Mouse (Mus musculus): Measurements from ENCODE around the gene Mettl24. TPM values are rescaled to one million over a fixed set of nuclear protein-coding genes. Genes with fewer than 3 reads are reported as not detected.

The Mettl24 gene
- polyA plus RNA-seq, 1 experiment from 2014 or later: 3.2 TPM

DNA sequence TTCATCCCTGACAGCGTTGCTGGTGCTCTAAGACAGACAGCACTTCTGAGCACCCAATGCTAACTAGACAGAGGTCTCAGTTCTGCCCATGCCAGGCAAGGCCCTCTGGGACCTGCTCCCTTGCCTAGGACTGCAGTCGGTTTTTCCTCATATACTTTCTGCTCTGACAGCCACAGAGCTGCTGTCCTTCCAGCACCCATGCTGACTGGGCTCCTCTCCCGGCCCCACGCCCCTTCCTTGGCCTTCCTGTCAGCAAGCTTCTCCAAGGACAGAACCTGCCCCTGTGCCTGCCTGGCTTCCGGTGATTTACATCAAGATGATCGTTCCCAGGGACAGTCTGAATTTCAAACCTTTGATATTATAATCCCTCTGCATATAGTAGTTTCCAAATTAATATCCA, 162.5 kb downstream of the Mettl24 start:
- H3K9ac ChIP-seq (ENCODE audit: low read depth, low read length): no peak overlapping the region
- peaks cover 14% of the 10 kb centered on the region for H3K36me3 ChIP-seq (ENCODE audit: control insufficient read depth, insufficient read depth, low read length)
- no peak for ATAC-seq
- no peak overlapping the region for H3K4me3 ChIP-seq (ENCODE audit: low read length)
- no peaks in the 10 kb centered on the region for H3K4me1 ChIP-seq (ENCODE audit: control insufficient read depth, insufficient read depth, low read length)
- no peaks in the 10 kb centered on the region for H3K9me3 ChIP-seq (ENCODE audit: control insufficient read depth, low read length)
- WGBS: 78% methylated on average over 6 of the region's 6 CpGs
- H3K27ac ChIP-seq (ENCODE audit: low read length): no peak overlapping the region
- H3K4me2 ChIP-seq (ENCODE audit: low read depth, low read length): no peak overlapping the region
- H3K27me3 ChIP-seq (replicated peaks; ENCODE audit: control insufficient read depth, insufficient read depth, low read length): no peaks in the 10 kb centered on the region

DNA sequence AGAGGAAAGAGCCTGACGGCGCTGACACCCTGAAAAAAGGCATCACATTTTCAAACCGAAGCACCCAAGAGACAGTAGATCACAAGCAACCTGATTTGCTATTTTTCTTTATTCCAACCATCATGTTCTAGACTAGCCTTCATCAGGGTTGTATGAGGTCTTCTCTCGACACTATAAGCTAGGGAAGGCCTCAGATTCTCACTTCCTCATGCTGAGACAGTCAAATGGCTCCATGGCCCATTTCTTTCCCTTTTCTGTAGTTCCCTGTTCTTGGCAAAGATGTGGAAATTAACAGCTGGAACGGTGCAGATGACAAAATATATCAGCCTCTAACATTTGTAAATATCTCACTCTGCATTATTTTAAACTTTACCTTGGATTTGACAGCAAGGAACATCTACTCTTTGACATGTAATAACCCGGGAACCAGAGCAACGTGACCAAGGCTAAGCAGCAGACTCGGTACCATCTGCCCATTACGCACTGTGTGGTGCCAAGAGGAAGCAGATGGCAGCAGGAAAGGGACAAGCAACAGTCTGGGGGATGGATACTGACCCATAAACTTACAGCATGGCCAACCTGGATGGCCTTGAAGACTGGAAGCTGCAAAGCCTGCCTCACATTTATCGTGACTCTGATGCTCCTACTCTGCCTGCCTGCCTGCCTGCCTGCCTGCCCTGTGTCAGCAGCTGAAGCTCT, 164.2 kb downstream of the Mettl24 start:
- Histone ChIP-seq H3K4me1 (ENCODE audit: control insufficient read depth, insufficient read depth, low read length) (no peaks in the 10 kb centered on the region), H3K27me3 (replicated peaks; ENCODE audit: control insufficient read depth, insufficient read depth, low read length) (no peaks in the 10 kb centered on the region), H3K36me3 (ENCODE audit: control insufficient read depth, insufficient read depth, low read length) (peaks cover 7% of the 10 kb centered on the region; the same call in 1 of the 2 replicates), H3K27ac (ENCODE audit: low read length) (no peak overlapping the region), H3K9ac (ENCODE audit: low read depth, low read length) (no peak overlapping the region), H3K4me2 (ENCODE audit: low read depth, low read length) (no peak overlapping the region), H3K9me3 (ENCODE audit: control insufficient read depth, low read length) (no peaks in the 10 kb centered on the region), H3K4me3 (ENCODE audit: low read length) (no peak overlapping the region)
- no peak for ATAC-seq
- WGBS: 90% methylated on average over 10 of the region's 10 CpGs

DNA sequence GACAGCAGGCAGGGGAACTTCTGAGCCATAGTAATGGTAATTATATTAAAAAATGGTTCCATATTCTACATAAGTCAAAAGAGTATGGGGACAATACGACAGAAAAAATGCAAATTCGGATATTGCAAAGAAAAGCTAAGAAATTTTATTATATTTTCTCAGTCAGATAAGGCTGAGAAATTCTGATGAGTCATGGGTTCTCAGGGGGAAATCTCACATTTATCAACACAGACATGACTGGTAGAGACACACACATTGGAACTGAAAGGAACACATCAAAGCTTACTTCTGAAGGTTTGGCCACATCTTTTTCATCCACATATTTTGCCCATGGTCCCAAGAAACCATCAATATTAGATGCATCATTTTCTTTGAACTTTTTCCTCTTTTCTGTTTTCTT, 167.6 kb downstream of the Mettl24 start:
- no peak overlapping the region for H3K4me2 ChIP-seq (ENCODE audit: low read depth, low read length)
- no peaks in the 10 kb centered on the region for H3K27me3 ChIP-seq (replicated peaks; ENCODE audit: control insufficient read depth, insufficient read depth, low read length)
- 90% methylated on average over 2 of the region's 2 CpGs for WGBS
- ATAC-seq: no peak
- H3K27ac ChIP-seq (ENCODE audit: low read length): no peak overlapping the region
- no peak overlapping the region for H3K4me3 ChIP-seq (ENCODE audit: low read length)
- H3K4me1 ChIP-seq (ENCODE audit: control insufficient read depth, insufficient read depth, low read length): no peaks in the 10 kb centered on the region
- no peaks in the 10 kb centered on the region for H3K36me3 ChIP-seq (ENCODE audit: control insufficient read depth, insufficient read depth, low read length)
- H3K9ac ChIP-seq (ENCODE audit: low read depth, low read length): no peak overlapping the region
- H3K9me3 ChIP-seq (ENCODE audit: control insufficient read depth, low read length): no peaks in the 10 kb centered on the region

DNA sequence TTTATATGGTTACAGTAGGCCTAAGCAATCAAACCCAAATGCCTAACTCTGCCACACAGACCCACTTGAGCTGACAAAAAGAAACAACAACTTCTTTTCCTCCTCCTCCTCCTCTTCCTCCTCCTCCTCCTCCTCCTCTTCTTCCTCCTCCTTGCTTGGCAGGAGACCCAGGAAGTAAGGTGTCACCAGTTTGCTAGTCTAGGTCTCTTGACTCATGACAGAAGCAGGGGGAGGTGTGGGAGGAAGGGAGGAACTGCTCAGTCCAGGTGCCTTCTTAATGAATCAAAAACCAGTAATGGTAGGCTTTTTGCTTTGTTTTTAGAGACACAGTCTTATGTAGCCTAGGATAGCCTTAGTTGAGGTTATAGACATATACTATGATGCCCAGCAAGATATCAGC, 168.1 kb downstream of the Mettl24 start:
- ATAC-seq: no peak
- no peaks in the 10 kb centered on the region for H3K4me1 ChIP-seq (ENCODE audit: control insufficient read depth, insufficient read depth, low read length)
- H3K27me3 ChIP-seq (replicated peaks; ENCODE audit: control insufficient read depth, insufficient read depth, low read length): no peaks in the 10 kb centered on the region
- no peak overlapping the region for H3K27ac ChIP-seq (ENCODE audit: low read length)
- no peak overlapping the region for H3K9ac ChIP-seq (ENCODE audit: low read depth, low read length)
- H3K36me3 ChIP-seq (ENCODE audit: control insufficient read depth, insufficient read depth, low read length): no peaks in the 10 kb centered on the region
- no peak overlapping the region for H3K4me3 ChIP-seq (ENCODE audit: low read length)
- no peak overlapping the region for H3K4me2 ChIP-seq (ENCODE audit: low read depth, low read length)
- no peaks in the 10 kb centered on the region for H3K9me3 ChIP-seq (ENCODE audit: control insufficient read depth, low read length)

DNA sequence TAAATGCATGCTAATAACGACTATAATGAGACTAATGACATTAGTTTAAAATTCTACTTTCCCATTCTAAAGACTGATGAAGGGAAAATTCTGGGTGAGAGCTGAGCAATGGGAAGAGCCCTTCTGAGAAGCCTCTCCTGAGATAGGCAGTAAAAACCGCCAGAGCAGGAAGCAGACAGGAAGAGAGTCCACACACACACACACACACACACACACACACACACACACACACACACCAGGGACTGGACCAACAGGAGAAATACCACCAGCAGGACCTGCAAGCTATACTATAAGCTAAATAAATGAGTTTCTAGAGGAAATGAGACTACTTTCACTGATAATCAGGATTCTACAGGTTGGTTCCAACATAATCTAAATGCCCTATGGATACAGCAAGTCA, 172.5 kb downstream of the Mettl24 start:
- H3K9me3 ChIP-seq (ENCODE audit: control insufficient read depth, low read length): no peaks in the 10 kb centered on the region
- no peak for ATAC-seq
- H3K9ac ChIP-seq (ENCODE audit: low read depth, low read length): no peak overlapping the region
- no peaks in the 10 kb centered on the region for H3K27me3 ChIP-seq (replicated peaks; ENCODE audit: control insufficient read depth, insufficient read depth, low read length)
- no peak overlapping the region for H3K4me3 ChIP-seq (ENCODE audit: low read length)
- H3K4me1 ChIP-seq (ENCODE audit: control insufficient read depth, insufficient read depth, low read length): no peaks in the 10 kb centered on the region
- H3K27ac ChIP-seq (ENCODE audit: low read length): no peak overlapping the region
- H3K4me2 ChIP-seq (ENCODE audit: low read depth, low read length): no peak overlapping the region
- no peaks in the 10 kb centered on the region for H3K36me3 ChIP-seq (ENCODE audit: control insufficient read depth, insufficient read depth, low read length)
- 56% methylated on average over 2 of the region's 2 CpGs for WGBS

DNA sequence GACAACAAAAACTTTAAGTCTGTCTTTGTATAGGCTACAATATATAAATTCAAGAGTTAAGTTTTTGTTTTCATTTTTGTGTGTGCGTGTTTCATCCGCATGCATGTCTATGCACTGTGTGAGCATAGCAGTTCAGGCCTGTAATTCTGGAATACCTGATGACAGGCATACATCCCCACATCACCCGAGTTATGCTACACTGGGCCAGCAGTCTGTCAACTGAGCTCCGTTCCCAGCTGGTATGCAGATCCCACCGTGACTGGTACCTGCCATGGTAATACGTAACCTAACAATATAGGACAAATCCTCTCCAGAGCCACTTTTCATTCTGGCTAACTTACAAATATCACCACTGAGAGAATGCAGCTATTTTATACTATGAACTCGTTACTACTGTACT, 173.6 kb downstream of the Mettl24 start:
- Histone ChIP-seq H3K4me1 (ENCODE audit: control insufficient read depth, insufficient read depth, low read length) (no peaks in the 10 kb centered on the region), H3K9me3 (ENCODE audit: control insufficient read depth, low read length) (no peaks in the 10 kb centered on the region), H3K9ac (ENCODE audit: low read depth, low read length) (no peak overlapping the region), H3K36me3 (ENCODE audit: control insufficient read depth, insufficient read depth, low read length) (no peaks in the 10 kb centered on the region), H3K4me3 (ENCODE audit: low read length) (no peak overlapping the region), H3K27ac (ENCODE audit: low read length) (no peak overlapping the region), H3K4me2 (ENCODE audit: low read depth, low read length) (no peak overlapping the region), H3K27me3 (replicated peaks; ENCODE audit: control insufficient read depth, insufficient read depth, low read length) (no peaks in the 10 kb centered on the region)
- no peak for ATAC-seq
- 87% methylated on average over 7 of the region's 7 CpGs for WGBS

DNA sequence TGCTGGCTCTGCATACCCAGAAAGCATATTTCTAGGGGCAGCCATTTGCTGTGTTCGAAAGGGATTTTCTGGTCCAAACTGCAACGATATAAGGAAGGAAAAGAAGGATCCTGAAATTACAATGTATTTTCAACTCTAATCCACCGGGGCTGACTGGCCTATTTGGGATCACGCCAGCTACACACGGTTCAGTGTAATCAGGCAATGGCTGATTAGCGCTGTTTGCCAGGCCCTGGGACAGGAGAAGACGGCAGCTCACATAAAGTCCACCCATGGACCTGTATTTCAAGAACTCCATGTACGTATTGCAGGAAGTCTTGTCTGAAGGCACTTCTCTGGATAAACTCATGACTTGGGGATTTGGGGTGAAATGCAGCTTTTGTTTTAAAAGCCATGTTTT, 174.5 kb downstream of the Mettl24 start:
- Histone ChIP-seq H3K9ac (ENCODE audit: low read depth, low read length) (no peak overlapping the region), H3K4me3 (ENCODE audit: low read length) (no peak overlapping the region), H3K36me3 (ENCODE audit: control insufficient read depth, insufficient read depth, low read length) (no peaks in the 10 kb centered on the region), H3K9me3 (ENCODE audit: control insufficient read depth, low read length) (no peaks in the 10 kb centered on the region), H3K4me2 (ENCODE audit: low read depth, low read length) (no peak overlapping the region), H3K4me1 (ENCODE audit: control insufficient read depth, insufficient read depth, low read length) (no peaks in the 10 kb centered on the region), H3K27me3 (replicated peaks; ENCODE audit: control insufficient read depth, insufficient read depth, low read length) (no peaks in the 10 kb centered on the region), H3K27ac (ENCODE audit: low read length) (no peak overlapping the region)
- ATAC-seq: no peak
- WGBS: 75% methylated on average over 8 of the region's 8 CpGs

Other genes with a start within 250 kb of the Mettl24 start
- not detected in 2 replicates for gene Slc22a16, start 112.9 kb upstream of the Mettl24 start, polyA plus RNA-seq (2015; fragmentation: Nextera tagmentation; extraction: Ambion mirVana)
- 0.45 and 0.72 TPM in 2 replicates for gene Ddo, start 53.3 kb upstream of the Mettl24 start, polyA plus RNA-seq (2015; fragmentation: Nextera tagmentation; extraction: Ambion mirVana)
- gene Cdc40, start 200.0 kb downstream of the Mettl24 start, polyA plus RNA-seq (2015; fragmentation: Nextera tagmentation; extraction: Ambion mirVana): 25.1 and 26.3 TPM in 2 replicates
- gene Wasf1, start 200.2 kb downstream of the Mettl24 start, polyA plus RNA-seq (2015; fragmentation: Nextera tagmentation; extraction: Ambion mirVana): 9.4 and 10.4 TPM in 2 replicates